Mouse (Mus musculus) ovary, postnatal 36 days (tissue): ENCODE data around the gene Tspyl1.
"Not testable (repeated sequence)": the region's sequence is repeated elsewhere in the genome, so short reads cannot be mapped to it uniquely, and the experiment has no call there.

ENCODE experiments used
- DNase-seq: peaks from one replicate; pipeline ENCODE4 v3.0.0; 2022; ENCODE audit warnings: low spot score, mixed read lengths

Tspyl1 gene

DNA sequence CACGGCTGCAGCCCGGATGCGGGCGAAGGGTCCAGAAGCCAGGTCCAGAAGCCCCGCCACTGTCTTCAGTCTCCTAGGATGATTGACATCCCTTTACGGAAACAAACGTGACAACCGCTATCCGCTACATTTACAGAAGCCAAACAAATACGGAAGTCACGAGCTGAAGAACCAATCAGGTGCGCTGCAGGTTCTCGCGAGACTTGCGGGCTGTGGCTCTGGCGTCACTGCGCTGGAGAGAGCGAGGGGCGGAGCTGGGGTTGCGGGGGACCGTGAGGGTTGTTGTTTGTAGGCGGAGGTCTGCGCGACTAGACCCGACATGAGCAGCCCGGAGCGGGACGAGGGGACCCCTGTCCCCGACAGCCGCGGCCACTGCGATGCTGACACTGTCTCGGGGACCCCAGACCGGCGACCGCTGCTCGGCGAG lies at the start of gene Tspyl1:
Gene Tspyl1 (plus strand): TSS at position 229 of the 427 bp plus-strand sequence.
- DNase-seq, result peak; percentile 96

DNA sequence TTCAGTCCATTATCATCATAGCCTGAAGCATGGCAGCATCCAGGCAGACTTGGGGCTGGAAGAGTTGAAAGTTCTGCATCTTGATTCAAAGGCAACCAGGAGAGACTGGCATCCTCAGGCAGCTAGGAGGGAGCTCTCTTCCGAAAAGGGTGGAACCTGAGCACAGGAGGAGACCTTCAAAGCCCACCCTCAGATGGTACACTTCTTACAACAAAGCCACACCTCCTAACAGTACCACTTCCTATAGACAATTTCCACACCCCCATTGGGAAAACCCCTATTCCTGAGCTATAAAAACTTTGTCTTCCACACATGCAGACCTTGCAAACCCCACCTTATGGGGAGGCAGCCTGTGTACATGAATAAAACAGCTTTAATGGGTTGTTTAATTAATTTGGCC lies 48.6 kb upstream of the Tspyl1 start:
- no peak for DNase-seq

DNA sequence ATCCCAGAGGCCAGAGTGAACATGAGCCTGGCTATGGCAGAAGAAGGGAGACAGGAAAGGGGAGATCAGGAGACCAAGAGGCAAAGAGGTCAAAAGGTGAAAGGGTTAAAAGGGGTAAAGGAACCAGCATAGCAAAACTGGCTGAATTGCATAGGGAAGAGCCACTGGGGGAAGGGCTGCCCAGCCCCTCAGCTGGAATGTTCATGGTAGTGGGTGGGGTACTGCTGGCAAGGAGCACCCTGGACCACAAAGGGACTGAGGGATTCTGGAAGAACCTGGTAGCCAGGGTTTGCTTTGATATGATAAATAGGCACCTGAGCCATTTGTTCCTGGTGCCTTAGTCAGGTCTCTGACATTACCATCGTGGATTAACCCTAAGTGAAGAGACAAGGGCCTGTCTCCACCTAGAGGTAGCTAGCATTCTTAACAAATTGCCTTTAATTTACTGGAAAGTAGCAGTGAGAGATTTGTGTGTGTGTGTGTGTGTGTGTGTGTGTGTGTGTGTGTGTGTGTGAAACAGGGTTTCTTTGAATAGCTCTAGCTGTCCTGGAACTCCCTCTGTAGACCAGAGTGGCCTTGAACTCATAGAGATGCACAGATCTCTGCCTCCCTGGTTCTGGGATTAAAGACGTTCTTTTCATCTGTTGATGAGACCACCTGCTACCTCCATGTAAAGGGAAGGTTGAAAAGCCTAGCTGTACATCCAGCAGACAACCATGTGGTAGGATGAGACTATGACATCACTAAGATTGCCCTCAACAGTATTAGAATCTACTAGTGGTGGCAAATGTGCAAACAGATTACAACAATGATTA lies 47.9 kb upstream of the Tspyl1 start:
- DNase-seq, result no peak

DNA sequence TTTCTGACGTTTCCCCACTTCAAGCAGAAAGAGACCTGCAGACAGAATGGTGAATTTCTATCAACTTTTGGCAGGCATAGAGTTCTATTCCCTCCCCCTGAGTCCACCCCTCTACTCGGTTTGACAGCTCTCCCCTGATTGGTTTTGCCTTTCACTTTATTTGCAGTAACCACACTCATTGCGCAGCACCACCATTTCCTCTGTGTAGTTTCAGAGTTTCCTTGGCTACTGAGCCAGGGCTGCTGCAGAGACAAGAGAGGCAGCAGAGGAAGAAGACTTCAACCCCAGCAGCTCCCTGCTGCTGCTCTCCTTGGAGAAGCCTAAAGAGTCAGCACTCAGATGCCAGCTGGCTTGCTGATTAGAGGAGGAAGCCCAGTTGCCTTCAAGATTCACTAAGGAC lies 46.6 kb upstream of the Tspyl1 start:
- DNase-seq, result no peak

DNA sequence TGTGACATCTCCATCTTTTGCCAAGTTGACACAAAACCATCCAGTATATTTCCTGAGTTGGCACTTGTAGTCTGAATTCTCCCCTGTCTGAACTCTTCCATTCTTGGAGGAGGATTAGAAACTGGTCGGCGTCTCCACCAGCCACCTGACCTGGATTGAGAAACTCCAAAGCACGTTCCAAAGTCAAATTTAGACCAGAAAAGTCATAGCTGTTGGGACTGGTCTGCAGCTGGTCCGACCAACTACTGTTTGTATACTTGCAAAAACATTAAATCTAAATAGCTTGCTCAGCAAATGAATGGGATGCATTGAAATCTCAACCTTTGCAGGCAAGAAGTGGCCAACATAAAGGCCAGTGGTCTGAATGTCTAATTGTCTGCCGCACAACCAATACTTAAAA lies 45.4 kb upstream of the Tspyl1 start:
- no peak for DNase-seq

DNA sequence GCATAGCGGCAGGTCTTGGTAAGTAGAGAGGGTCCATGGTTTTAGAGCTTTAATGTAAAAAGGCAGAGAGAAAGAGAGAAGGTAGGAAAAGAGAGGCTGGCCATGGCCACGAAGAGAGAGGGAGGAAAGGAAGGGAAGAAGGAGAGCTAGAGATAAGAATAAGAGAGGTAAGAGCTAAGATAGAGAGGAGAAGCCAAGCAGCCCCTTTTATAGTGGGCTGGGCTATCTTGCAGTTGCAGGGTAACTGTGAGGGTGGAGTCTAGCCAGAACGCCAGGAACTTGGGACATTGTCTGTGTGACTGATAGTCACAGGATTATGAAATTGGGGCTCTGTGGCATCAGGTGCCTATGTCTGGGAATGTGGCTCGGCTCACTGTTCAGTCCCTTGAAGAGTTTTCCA lies 43.5 kb upstream of the Tspyl1 start:
- no peak for DNase-seq

DNA sequence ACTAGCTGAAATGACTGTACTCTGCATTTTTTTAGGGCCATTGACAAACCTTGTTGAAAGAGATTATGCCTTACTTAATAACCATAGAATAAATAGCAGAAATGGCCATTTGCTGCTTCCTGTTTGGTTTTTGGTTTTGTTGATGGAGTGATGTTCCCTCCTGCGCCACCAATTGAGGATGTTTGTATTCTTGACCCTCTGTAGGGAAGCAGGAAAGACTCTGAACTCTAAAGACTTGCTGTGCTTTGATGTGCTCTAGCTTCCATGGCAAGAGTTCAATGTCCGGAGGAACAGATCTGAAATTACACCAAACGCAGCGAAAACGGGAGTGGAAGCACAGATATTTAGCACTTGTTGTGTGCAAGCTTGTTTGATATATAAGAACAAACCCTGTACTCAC lies 37.2 kb upstream of the Tspyl1 start:
- DNase-seq, result no peak

DNA sequence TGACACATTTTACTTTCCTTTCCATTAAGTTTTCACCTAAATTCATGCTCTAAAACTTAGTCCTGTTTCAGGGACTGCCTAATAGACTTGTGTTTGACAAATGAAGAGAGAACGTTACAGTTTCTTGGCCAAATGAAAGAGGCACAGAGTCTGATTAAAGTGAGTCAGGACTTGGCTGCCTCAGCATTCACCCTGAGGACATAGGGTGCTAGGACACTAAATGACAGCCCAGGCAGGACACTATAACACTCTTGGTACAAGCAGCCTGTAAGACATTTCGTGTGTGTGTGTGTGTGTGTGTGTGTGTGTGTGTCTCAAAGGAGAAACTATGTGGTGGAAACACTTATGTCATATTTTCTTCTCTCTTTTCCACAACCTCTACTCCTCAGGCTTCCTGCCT lies 35.9 kb upstream of the Tspyl1 start:
- DNase-seq, result no peak

DNA sequence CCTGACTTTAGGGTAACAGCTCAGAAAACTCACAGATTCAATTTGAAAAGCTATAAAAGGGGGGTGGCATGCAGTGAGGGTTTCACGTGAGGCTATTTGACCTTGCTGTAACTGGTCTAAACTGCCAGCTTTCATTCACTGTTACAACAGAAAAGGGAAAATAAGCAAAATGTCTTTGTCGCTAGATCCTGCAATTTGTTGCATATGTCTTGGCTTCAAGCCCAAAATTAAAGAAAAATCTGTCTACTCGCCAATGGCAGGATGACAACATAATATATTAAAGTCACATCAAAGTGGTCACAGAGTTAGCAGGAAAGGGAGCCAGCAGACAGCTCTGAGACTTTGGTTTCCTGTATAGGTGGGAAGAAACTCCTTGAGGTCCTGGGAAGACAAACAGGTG lies 34.2 kb upstream of the Tspyl1 start:
- DNase-seq, result no peak

DNA sequence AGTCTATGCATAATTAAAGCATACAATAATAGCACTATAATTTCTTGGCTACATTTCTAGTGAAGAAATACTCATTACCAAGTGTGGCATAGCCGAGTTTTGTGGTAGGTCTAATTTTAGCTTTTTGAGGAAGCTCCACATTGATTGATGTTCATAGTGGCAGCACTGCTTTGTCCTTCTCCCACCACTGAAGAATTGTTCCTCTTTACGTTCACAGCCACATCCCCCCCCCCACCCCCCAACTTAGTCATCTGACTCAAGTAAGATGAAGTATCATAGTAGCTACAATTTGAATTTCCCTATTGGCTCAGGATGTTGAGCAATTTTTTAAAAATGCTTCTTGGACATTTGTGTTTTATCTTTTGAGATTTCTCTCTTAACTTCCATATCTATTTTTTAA lies 32.4 kb upstream of the Tspyl1 start:
- DNase-seq, result no peak

DNA sequence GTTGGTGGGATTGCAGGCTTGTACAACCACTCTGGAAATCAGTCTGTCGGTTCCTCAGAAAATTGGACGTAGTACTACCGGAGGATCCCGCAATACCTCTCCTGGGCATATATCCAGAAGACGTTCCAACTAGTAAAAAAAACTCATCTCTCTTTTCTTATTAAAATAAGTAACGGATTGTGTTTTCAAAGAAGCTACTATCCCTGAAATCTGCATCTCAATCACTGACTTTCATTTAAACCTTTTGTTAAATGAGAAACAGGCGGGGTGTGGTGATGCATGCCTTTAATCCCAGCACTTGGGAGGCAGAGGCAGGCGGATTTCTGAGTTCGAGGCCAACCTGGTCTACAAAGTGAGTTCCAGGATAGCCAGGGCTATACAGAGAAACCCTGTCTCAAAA lies 29.2 kb upstream of the Tspyl1 start:
- not testable (repeated sequence) for DNase-seq

DNA sequence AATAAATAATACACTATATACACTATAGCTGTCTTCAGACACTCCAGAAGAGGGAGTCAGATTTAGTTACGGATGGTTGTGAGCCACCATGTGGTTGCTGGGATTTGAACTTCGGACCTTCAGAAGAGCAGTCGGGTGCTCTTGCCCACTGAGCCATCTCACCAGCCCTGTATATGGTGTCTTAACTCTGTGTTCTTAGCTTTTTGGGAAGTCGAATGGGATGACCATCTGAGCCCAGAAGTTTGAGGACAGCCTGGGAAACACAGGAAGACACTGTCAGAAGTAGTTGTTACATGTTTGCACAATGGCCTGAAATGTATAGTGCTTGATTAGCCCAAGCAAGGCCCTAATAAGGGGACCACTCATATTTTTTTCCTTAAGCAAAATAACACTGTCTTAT lies 16.9 kb upstream of the Tspyl1 start:
- DNase-seq, result no peak

DNA sequence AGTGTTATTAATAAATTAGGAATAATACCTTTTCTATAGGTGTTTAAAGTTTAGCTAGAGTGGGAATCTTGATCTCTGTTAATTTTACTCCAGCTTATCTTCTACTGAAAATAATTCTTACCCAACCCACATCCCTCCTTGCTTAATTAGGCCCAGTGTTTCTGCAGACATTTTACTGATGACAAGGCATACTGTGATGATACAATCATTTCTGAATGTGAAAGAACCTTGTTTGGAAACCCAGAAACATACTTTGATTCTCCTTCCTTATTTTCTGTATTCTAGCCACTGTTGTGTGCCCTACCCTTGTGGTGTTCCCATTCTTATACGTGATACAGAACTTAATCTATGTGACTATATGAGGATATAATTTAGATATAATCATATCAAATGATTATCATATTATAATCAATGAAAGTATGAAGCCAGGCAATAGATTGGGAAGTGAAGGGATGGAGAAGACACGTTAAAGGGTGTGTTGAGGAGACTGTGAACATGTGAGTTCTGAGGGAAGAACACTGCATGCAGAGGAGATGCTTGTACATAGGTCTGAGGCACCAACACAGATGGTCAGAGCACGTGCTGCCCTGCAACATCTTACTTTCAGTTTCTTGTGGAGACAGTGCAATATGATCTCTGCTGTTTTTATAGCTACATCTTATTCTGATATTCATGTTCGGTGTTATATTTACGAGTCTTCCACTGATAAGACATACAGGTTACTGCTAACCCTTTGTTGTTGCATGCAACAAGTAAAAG lies 14.5 kb upstream of the Tspyl1 start:
- DNase-seq, result no peak

DNA sequence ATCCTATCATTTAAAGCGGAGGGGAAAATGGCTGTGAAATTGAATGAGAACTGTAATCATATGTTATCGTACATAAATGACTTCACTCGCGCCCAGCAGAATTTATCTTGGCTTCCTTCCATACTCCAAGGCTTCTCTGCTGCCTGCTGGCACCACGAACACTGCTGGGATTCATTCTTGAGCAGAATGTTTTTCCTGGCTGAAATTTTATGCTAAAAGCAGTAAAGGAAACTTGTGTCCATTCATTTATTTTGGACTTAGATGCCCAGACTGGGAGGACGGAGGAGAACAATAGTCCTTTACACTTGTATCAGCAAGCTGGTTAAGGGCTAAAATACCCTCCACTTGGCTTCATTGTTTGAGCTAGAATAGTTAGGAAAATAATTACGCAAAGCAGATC lies 10.3 kb upstream of the Tspyl1 start:
- DNase-seq, result no peak

DNA sequence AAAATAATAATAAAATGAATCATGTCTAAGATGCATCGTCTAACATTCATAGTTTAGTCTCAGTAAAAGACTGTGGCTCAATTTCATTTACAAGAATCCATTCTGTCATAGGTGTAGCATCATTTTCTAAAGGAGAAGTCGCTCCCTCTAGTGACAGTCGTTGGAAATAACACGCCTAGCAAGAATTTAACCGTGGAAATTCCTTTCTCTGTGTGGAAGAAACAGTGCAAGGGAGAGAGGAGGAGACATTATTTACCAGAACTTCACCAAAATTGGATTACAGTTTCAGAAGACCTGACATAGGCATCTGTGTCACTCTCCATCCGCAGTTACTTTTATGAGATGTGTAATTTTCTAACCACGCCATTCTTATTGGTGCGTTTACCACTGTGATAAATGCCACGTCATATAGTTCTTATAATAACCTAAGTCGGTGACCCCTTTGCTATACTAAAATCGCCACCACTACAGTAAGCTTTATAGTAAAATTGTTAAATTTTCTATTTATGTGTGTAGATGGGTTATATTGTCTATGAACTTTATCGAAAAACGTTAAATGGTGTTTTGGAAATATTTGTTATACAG lies 1.3 kb upstream of the Tspyl1 start:
- DNase-seq, result no peak

DNA sequence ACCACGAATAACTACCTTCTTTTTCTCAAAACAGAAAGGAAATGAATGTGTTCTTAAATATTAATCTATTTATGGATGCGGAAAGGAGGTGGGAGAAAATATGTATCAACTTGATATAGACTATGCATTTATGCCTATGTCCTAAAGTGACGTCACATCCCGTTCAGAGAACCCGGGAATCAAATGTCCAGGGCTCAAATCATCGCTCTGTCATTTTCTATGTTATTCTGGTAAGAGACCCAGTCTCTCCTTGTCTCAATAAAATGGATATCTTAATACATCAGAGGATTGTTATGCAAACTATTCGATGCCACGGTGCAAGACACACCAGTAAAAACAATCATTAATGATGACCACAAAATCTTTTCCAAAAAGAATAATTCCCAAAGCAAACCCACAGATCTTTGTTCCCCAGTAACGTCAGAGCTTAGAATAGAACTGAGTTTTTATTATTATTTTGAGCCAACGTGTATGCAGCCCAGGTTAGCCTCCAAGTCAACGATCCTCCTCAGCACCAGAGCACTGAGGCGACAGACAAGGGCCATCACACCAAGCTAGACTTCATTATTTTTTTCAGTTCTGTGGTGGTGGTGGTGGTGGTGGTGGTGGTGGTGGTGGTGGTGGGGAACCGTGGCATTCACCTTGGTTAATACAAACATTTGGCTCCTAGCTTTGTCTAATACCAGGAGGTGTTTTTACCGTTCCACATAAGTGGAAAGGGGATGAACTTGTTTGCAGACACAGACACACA lies 604 bp upstream of the Tspyl1 start:
- no peak for DNase-seq

DNA sequence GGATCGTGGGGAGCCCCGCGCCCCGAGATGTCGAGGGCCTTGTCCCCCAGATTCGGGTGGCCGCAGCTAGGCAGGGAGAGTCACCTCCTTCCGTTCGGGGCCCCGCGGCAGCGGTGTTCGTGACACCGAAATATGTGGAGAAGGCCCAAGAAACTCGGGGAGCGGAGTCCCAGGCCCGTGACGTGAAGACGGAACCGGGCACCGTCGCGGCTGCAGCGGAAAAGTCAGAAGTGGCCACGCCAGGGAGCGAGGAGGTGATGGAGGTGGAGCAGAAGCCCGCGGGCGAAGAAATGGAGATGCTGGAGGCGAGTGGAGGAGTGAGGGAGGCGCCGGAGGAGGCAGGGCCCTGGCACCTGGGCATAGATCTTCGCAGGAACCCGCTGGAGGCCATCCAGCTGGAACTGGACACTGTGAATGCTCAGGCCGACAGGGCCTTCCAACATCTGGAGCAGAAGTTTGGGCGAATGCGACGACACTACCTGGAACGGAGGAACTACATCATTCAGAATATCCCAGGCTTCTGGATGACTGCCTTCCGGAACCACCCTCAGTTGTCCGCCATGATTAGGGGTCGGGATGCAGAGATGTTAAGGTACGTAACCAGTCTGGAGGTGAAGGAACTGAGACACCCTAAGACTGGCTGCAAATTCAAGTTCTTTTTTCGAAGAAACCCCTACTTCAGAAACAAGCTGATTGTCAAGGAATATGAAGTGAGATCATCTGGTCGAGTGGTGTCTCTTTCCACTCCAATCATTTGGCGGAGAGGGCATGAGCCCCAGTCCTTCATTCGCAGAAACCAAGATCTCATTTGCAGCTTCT lies 639 bp downstream of the Tspyl1 start:
- DNase-seq, result peak; percentile 58

DNA sequence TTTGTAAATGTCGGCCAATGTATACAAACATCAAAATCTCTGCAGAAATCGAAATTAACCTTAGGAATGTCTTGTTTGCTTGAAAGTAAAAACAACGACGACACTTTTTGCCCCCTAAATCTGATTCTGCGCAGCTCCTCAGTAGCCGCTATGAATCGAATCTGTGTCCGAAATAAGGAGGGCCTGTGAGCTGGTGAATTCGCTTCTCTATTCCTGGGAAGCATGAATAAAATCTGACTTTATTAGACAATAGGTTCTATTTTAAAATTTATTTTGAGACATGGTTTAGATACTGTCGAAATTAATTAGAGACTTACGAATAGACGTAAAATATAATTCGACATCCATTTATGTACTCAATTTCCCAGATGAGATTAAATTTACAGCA lies 14.9 kb downstream of the Tspyl1 start:
- no peak for DNase-seq

DNA sequence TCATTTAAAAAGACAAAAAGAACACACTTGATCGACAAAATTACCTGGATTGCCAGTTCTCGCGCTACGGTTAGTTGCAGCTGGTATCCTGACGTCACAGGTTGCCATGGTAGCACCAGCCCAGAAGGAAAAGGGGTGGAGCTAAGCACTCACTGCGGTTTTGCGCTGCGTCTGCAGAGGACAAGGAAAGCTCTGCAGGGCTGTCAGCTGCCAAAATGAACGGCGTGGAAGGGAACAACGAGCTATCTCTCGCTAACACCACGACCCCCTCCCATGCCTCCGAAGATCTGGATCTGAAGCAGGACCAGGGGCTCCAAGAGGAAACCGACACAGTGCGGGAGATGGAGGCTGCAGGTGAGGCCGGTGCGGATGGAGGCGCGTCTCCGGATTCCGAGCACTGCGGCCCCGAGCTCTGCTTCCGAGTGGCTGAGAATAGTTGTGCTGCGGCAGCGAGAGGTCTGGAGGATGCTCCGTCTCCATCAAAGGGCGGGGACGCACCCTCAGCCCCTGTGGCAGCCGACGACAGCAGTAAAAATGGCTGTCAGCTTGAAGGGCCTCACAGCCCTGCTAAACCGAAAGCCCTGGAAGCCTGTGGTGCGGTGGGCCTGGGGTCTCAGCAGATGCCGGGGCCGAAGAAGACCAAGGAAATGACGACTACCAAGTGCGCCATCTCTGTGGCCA lies 15.4 kb downstream of the Tspyl1 start, which contains the start of gene Tspyl4:
Gene Tspyl4 (plus strand): TSS at position 144 of the 681 bp plus-strand sequence.
- DNase-seq, result peak; percentile 83

DNA sequence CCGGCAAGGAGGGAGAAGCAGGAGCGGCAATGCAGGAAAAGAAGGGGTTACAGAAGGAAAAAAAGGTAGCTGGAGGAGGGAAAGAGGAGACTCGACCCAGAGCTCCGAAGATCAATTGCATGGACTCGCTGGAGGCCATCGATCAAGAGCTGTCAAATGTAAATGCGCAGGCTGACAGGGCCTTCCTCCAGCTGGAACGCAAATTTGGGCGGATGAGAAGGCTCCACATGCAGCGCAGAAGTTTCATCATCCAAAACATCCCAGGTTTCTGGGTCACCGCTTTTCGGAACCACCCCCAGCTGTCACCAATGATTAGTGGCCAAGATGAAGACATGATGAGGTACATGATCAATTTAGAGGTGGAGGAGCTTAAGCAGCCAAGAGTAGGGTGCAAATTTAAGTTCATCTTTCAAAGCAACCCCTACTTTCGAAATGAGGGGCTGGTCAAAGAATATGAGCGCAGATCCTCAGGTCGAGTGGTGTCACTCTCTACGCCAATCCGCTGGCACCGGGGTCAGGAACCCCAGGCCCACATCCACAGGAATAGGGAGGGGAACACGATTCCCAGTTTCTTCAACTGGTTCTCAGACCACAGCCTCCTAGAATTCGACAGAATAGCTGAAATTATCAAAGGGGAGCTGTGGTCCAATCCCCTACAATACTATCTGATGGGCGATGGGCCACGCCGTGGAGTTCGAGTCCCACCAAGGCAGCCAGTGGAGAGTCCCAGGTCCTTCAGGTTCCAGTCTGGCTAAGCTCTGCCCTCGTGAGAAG lies 16.2 kb downstream of the Tspyl1 start:
- DNase-seq, result no peak
